Mouse (Mus musculus): ENCODE data around the gene Gm38394. TPM values are rescaled to one million over a fixed set of nuclear protein-coding genes. Genes with fewer than 3 reads are reported as not detected.

The Gm38394 gene
- polyA plus RNA-seq, 1 experiment from 2014 or later, result 6.2 TPM

- WGBS, result 92% methylated on average over 3 of the region's 3 CpGs
These were observed 2.2 kb downstream of the Gm38394 start for GRCm38 (mm10) chr1:133658878-133659277.

GRCm38 (mm10) chr1:133656811-133657210 is 4.3 kb downstream of the Gm38394 start:
- H3K36me3 ChIP-seq, result peaks cover 68% of the 10 kb centered on the region
- H3K9me3 ChIP-seq (replicated peaks), result no peaks in the 10 kb centered on the region
- peaks cover 32% of the 10 kb centered on the region for H3K4me1 ChIP-seq
- no peak overlapping the region for H3K4me3 ChIP-seq
- no peaks in the 10 kb centered on the region for H3K27me3 ChIP-seq (ENCODE audit: low read depth, poor library complexity, severe bottlenecking)
- WGBS, result 29% methylated on average over 5 of the region's 5 CpGs
- no peak overlapping the region for H3K27ac ChIP-seq
- no peak for DNase-seq (ENCODE audit: low spot score)

More at GRCm38 (mm10) chr1:133658878-133659277, 2.2 kb downstream of the Gm38394 start:
- H3K4me1 ChIP-seq, result peaks cover 32% of the 10 kb centered on the region
- H3K27ac ChIP-seq, result no peak overlapping the region
- DNase-seq (ENCODE audit: low spot score), result no peak
- no peaks in the 10 kb centered on the region for H3K27me3 ChIP-seq (ENCODE audit: low read depth, poor library complexity, severe bottlenecking)
- peaks cover 49% of the 10 kb centered on the region for H3K36me3 ChIP-seq
- no peaks in the 10 kb centered on the region for H3K9me3 ChIP-seq (replicated peaks)
- no peak overlapping the region for H3K4me3 ChIP-seq

DNA sequence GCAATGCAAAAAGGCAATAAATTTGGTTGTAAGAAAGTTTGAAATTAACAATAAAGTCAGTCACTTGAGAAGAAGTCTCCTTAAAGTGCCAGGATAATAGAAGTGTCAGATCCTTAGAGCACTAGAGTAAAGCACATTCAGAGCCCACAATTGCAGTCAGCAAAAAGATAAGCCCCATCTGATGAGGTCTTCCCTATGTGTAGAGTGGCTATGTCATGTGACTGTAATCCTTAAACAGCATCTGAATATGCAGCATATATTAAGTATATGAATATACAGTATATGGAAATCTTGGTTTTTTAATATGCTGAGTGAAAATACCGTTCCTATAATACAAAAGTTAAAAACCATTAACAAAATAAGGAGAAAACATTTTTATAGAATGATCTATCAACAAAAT is 8.1 kb downstream of the Gm38394 start:
- Histone ChIP-seq H3K4me3 (no peak overlapping the region), H3K4me1 (peaks cover 15% of the 10 kb centered on the region), H3K27me3 (ENCODE audit: low read depth, poor library complexity, severe bottlenecking) (no peaks in the 10 kb centered on the region), H3K9me3 (replicated peaks) (no peaks in the 10 kb centered on the region), H3K27ac (no peak overlapping the region), H3K36me3 (peaks cover 82% of the 10 kb centered on the region)
- 97% methylated on average over 1 of the region's 1 CpGs for WGBS
- DNase-seq (ENCODE audit: low spot score), result no peak

DNA sequence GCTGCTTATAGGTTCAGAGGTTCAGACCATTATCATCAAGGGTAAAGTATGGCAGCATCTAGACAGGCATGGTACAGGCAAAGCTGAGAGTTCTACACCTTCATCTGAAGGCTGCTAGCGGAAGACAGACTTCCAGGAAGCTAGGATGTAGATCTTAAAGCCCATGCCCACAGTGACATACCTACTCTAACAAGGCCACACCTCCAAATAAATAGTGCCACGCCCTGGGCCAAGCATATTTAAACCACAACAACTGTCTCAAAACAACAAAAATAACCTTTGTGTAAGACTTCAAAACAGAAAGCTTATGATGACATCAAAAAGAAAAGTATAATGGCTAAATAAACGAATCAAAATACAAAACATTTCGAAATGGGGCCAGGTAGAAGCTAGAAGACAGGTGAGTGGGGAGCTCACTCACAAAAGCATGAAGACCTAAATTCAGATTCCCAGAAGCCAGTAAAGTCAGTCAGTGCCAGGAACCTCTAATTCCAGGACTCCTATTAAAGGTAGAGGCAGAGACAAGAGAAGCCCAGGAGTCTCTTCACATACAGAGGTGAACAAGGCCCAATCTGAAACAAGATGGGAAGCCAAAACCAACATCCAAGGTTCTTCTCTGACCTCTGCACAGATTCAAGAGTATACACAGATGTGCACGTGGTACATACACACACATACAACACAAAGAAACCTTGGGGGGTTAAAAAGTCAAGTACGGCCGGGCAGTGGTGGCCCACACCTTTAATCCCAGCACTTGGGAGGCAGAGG is 10.6 kb downstream of the Gm38394 start:
- Histone ChIP-seq H3K4me1 (no peaks in the 10 kb centered on the region), H3K27me3 (ENCODE audit: low read depth, poor library complexity, severe bottlenecking) (no peaks in the 10 kb centered on the region), H3K4me3 (no peak overlapping the region), H3K36me3 (peaks cover 83% of the 10 kb centered on the region), H3K27ac (no peak overlapping the region), H3K9me3 (replicated peaks) (no peaks in the 10 kb centered on the region)
- no peak for DNase-seq (ENCODE audit: low spot score)
- 95% methylated on average over 7 of the region's 7 CpGs for WGBS

- H3K36me3 ChIP-seq, result peaks cover 92% of the 10 kb centered on the region
- H3K4me1 ChIP-seq, result no peaks in the 10 kb centered on the region
- DNase-seq (ENCODE audit: low spot score), result no peak
- no peaks in the 10 kb centered on the region for H3K27me3 ChIP-seq (ENCODE audit: low read depth, poor library complexity, severe bottlenecking)
- no peaks in the 10 kb centered on the region for H3K9me3 ChIP-seq (replicated peaks)
- no peak overlapping the region for H3K4me3 ChIP-seq
- 97% methylated on average over 5 of the region's 5 CpGs for WGBS
- no peak overlapping the region for H3K27ac ChIP-seq
These were observed 15.5 kb downstream of the Gm38394 start for GRCm38 (mm10) chr1:133645652-133646051.

DNA sequence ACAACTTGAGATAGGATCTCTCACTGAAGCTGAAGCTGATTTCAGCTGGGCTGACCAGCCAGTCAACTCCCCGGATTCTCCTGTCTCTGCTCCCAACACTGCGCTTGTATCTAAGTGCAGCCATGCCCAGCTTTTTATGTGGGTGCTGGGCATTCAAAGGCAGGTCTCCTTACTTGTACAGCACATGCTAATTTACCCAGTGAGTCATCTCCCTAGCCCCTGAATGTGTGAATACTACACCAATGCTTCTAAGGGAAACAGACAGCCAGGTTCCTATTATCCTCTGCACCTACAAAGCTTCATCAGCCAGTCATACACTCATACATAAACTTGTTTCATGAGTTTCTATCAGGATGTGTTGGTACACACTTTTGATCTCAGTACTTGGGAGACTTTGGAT is 20.0 kb downstream of the Gm38394 start:
- Histone ChIP-seq H3K27me3 (ENCODE audit: low read depth, poor library complexity, severe bottlenecking) (no peaks in the 10 kb centered on the region), H3K27ac (no peak overlapping the region), H3K4me3 (no peak overlapping the region), H3K9me3 (replicated peaks) (no peaks in the 10 kb centered on the region), H3K36me3 (peaks cover 100% of the 10 kb centered on the region), H3K4me1 (no peaks in the 10 kb centered on the region)
- 96% methylated on average over 2 of the region's 2 CpGs for WGBS
- DNase-seq (ENCODE audit: low spot score), result no peak

- Histone ChIP-seq H3K4me3 (no peak overlapping the region), H3K27ac (no peak overlapping the region), H3K36me3 (peaks cover 100% of the 10 kb centered on the region), H3K9me3 (replicated peaks) (no peaks in the 10 kb centered on the region), H3K27me3 (ENCODE audit: low read depth, poor library complexity, severe bottlenecking) (no peaks in the 10 kb centered on the region), H3K4me1 (no peaks in the 10 kb centered on the region)
- 93% methylated on average over 6 of the region's 6 CpGs for WGBS
- DNase-seq (ENCODE audit: low spot score), result no peak
These were observed 22.6 kb downstream of the Gm38394 start for GRCm38 (mm10) chr1:133638517-133638916.

DNA sequence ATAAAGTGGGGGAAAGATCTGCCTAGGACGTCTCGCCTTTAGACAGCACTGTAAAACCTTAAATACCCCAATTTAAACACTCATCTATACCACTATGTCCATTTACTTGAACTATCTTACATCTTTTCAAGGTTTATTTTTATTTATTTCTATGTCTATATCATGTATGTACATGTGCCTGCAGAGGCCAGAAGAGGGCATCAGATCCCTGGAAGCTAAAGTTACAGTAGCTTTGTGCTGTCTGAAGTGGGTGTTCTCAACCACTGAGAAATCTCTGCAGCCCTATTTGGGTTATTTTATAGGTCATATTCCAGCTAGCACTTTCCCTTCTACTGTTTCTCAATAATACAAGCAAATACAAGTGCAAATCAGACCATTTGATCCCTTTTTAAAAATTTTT is 28.9 kb downstream of the Gm38394 start:
- H3K4me1 ChIP-seq, result no peaks in the 10 kb centered on the region
- no peak for DNase-seq (ENCODE audit: low spot score)
- whole genome bisulfite sequencing, result 95% methylated on average over 2 of the region's 2 CpGs
- H3K36me3 ChIP-seq, result peaks cover 100% of the 10 kb centered on the region
- H3K27me3 ChIP-seq (ENCODE audit: low read depth, poor library complexity, severe bottlenecking), result no peaks in the 10 kb centered on the region
- no peaks in the 10 kb centered on the region for H3K9me3 ChIP-seq (replicated peaks)
- H3K27ac ChIP-seq, result no peak overlapping the region
- no peak overlapping the region for H3K4me3 ChIP-seq

GRCm38 (mm10) chr1:133625052-133625451 is 36.1 kb downstream of the Gm38394 start:
- no peaks in the 10 kb centered on the region for H3K27me3 ChIP-seq (ENCODE audit: low read depth, poor library complexity, severe bottlenecking)
- no peaks in the 10 kb centered on the region for H3K4me1 ChIP-seq
- DNase-seq (ENCODE audit: low spot score), result no peak
- no peak overlapping the region for H3K27ac ChIP-seq
- 86% methylated on average over 2 of the region's 2 CpGs for WGBS
- H3K4me3 ChIP-seq, result no peak overlapping the region
- no peaks in the 10 kb centered on the region for H3K9me3 ChIP-seq (replicated peaks)
- peaks cover 99% of the 10 kb centered on the region for H3K36me3 ChIP-seq

DNA sequence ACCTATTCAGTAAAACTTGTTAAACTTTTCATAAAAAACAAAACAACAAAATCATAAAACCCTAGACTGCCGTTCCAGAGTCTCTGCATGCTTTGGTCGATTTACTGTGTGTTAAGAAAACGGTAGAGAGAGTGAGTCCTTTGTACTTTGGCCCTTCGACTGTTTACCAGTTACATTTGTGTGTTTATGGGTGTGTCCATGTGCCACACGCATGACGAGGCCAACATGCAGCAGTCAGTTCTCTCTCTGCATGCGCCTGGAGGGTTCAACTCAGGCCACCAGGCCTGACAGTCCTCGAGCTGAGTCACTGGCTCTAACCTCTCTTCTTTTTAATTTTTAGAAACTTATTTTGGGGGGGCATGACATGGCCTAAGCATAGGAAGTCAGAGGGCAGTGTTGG is 42.8 kb downstream of the Gm38394 start:
- H3K9me3 ChIP-seq (replicated peaks), result no peaks in the 10 kb centered on the region
- no peaks in the 10 kb centered on the region for H3K27me3 ChIP-seq (ENCODE audit: low read depth, poor library complexity, severe bottlenecking)
- no peaks in the 10 kb centered on the region for H3K4me1 ChIP-seq
- H3K27ac ChIP-seq, result no peak overlapping the region
- 85% methylated on average over 8 of the region's 8 CpGs for WGBS
- no peak overlapping the region for H3K4me3 ChIP-seq
- no peak for DNase-seq (ENCODE audit: low spot score)
- H3K36me3 ChIP-seq, result peaks cover 82% of the 10 kb centered on the region

GRCm38 (mm10) chr1:133617908-133618307 is 43.2 kb downstream of the Gm38394 start:
- WGBS, result 76% methylated on average over 2 of the region's 2 CpGs
- Histone ChIP-seq H3K27ac (no peak overlapping the region), H3K27me3 (ENCODE audit: low read depth, poor library complexity, severe bottlenecking) (no peaks in the 10 kb centered on the region), H3K4me1 (no peaks in the 10 kb centered on the region), H3K9me3 (replicated peaks) (no peaks in the 10 kb centered on the region), H3K4me3 (no peak overlapping the region), H3K36me3 (peaks cover 78% of the 10 kb centered on the region)
- no peak for DNase-seq (ENCODE audit: low spot score)

DNA sequence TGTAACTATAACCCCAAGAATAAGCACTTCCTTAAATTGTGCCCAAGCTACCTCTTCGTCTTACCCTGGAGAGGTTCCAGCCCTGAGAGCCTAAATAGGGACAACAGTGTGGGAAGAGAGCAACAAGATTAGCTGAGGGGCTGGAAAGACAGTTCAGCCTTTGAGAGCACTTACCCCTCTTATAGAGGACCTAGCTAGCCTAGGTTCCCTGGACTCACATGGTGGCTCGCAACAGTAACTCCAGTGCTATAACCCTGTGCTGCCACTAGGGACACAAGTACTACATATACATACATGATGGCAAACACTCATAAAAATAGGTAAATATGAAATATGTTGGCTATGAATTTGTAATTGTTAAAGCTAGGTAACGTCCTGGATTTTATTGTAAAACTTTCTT is 47.3 kb downstream of the Gm38394 start:
- Histone ChIP-seq H3K4me3 (no peak overlapping the region), H3K4me1 (peaks cover 6% of the 10 kb centered on the region; the same call in 1 of the 2 replicates), H3K9me3 (replicated peaks) (no peaks in the 10 kb centered on the region), H3K36me3 (peaks cover 39% of the 10 kb centered on the region), H3K27ac (no peak overlapping the region), H3K27me3 (ENCODE audit: low read depth, poor library complexity, severe bottlenecking) (no peaks in the 10 kb centered on the region)
- DNase-seq (ENCODE audit: low spot score), result no peak
- WGBS, result 76% methylated on average over 3 of the region's 3 CpGs

DNA sequence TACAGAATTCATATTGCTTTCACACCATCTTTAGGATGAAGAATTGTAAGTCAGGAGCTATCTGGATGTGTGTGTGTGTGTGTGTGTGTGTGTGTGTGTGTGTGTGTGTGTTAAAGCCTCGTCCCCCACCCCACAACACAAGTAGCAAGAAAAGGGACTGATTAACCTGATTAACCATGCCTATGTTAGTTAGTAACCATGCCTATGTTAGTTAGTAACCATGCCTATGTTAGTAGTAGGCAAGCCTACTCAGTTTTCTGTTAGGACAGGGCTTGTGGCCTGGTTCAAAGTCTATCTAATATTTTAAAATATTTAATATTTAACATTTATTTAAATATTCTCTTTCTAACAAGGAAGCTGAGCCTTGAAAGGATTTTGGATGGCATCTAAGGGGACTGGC is 49.7 kb downstream of the Gm38394 start:
- no peaks in the 10 kb centered on the region for H3K27me3 ChIP-seq (ENCODE audit: low read depth, poor library complexity, severe bottlenecking)
- no peak overlapping the region for H3K27ac ChIP-seq
- H3K9me3 ChIP-seq (replicated peaks), result no peaks in the 10 kb centered on the region
- no peak overlapping the region for H3K4me3 ChIP-seq
- H3K36me3 ChIP-seq, result peaks cover 45% of the 10 kb centered on the region
- H3K4me1 ChIP-seq, result peaks cover 6% of the 10 kb centered on the region; the same call in 1 of the 2 replicates
- WGBS, result 80% methylated on average over 1 of the region's 1 CpGs
- no peak for DNase-seq (ENCODE audit: low spot score)

Measured in limb, embryonic 10.5 days (tissue).